Mouse (Mus musculus): Measurements from ENCODE around the gene Gm39653. TPM values are rescaled to one million over a fixed set of nuclear protein-coding genes. Genes with fewer than 3 reads are reported as not detected.
A peak's percentile ranks its signal among the peaks of the same experiment; 100 is the strongest.

Gm39653 gene
- not detected in 2 replicates for polyA plus RNA-seq (2016; fragmentation: Nextera tagmentation; extraction: Ambion mirVana)

DNA sequence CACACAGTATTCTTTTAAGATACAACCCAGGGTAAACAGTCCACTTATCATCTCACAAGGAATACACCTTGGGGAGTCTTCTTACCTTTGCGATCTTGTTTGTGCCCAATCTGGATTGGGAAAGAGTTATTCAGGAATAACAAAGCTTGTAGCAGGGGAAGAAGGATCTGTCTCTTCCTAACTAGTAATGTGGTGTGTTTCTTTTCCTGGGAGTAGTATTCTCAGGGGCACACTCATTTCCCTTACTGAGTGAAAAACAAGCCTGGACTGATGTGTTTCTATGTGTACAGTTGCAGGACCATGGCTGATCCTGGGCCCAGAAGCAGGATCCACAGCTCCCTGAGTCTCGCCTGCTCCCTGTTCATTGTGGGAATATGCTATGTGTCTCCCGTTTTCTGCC, at the start of gene Gm39653:
Gene Gm39653, plus strand, starts transcription at position 301 of the 400 bp plus-strand sequence.
- ATAC-seq (ENCODE audit: low FRiP score, low read depth), result no peak
- no peak within 1 kb of the TSS for H3K27ac ChIP-seq (replicated peaks)

DNA sequence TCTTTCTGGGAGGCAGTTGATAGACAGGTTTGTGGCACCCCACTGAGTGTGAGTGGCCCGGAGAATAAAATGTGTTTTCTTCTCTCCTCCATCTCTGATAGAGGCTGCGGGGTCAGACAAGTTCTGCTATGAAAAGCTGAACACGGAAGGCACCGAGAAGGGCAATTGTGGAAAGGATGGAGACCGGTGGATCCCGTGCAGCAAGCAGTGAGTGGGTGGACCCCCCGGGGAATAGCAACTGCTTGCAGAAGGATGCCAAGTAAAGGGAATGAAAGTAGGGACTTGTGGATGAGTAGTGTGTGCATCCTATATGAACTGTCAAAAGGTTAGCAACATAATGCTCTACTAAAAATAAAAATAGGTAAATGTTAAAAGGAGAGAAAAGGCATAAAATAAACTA, 49.3 kb upstream of the Gm39653 start:
- ATAC-seq (ENCODE audit: low FRiP score, low read depth), result no peak
- Histone ChIP-seq H3K4me3 (no peak overlapping the region), H3K4me1 (peaks cover 9% of the 10 kb centered on the region; the same call in 1 of the 2 replicates), H3K9ac (replicated peaks) (no peak overlapping the region), H3K36me3 (no peaks in the 10 kb centered on the region), H3K27me3 (peaks cover 29% of the 10 kb centered on the region), H3K27ac (replicated peaks) (no peak overlapping the region), H3K9me3 (no peaks in the 10 kb centered on the region), H3K4me2 (replicated peaks) (no peak overlapping the region)
- 28% methylated on average over 7 of the region's 7 CpGs for WGBS

More for the DNA sequence above, at the start of gene Gm39653:
- no peak within 1 kb of the TSS for H3K4me3 ChIP-seq
- H3K9me3 ChIP-seq, result no peaks in the 10 kb centered on the region
- H3K4me1 ChIP-seq, result peaks cover 6% of the 10 kb centered on the region
- H3K4me2 ChIP-seq (replicated peaks), result no peak within 1 kb of the TSS
- 85% methylated on average over 3 of the region's 3 CpGs for WGBS
- H3K9ac ChIP-seq (replicated peaks), result no peak within 1 kb of the TSS
- H3K27me3 ChIP-seq, result peaks cover 11% of the 10 kb centered on the region; the same call in 1 of the 2 replicates
- no peaks in the 10 kb centered on the region for H3K36me3 ChIP-seq

DNA sequence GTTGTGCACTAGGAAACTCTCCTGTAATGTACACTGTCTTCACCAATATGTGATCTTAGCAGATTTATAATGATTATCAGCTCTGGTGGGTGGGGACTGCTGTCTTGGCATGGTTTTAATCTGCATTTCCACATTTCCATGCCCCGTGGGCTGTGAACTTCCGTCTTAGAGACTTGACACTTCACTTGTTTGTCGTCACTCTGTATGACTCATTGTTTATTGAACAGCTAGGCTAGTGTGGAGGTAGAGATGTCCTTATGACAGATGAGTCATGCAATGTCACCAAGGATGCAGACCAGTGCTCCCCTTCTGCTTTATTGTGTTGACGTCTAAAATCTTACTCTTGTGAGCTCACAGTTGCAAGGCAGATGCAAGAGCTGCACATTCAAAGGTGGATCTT, 48.7 kb upstream of the Gm39653 start:
- Histone ChIP-seq H3K27me3 (peaks cover 23% of the 10 kb centered on the region), H3K4me3 (no peak overlapping the region), H3K9ac (replicated peaks) (no peak overlapping the region), H3K4me1 (peaks cover 9% of the 10 kb centered on the region; the same call in 1 of the 2 replicates), H3K9me3 (no peaks in the 10 kb centered on the region), H3K4me2 (replicated peaks) (no peak overlapping the region), H3K27ac (replicated peaks) (no peak overlapping the region), H3K36me3 (no peaks in the 10 kb centered on the region)
- ATAC-seq (ENCODE audit: low FRiP score, low read depth), result no peak
- WGBS, result 83% methylated on average over 4 of the region's 4 CpGs

DNA sequence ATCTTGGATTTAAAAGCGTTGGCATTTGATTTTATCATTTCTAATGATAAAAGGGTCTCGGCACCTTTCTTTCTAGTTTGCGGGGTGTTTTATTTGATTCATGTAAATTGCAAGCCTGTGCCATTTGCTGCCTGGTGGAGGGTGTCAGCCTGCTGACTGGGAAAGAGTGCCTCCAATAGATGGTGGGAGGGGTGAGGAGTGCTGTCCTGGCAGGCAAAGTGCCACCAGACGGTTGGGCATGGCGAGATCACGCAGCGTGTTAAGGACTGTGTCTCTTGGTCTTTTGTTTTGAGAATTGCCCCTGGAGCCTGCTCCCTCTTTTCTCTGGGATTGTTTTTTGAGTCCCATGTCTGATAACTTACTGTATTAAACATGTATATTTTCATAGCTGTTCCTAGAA, 43.5 kb upstream of the Gm39653 start:
- no peak overlapping the region for H3K4me3 ChIP-seq
- H3K4me1 ChIP-seq, result peaks cover 29% of the 10 kb centered on the region
- H3K27ac ChIP-seq (replicated peaks), result no peak overlapping the region
- H3K27me3 ChIP-seq, result peaks cover 5% of the 10 kb centered on the region
- H3K9me3 ChIP-seq, result no peaks in the 10 kb centered on the region
- H3K36me3 ChIP-seq, result no peaks in the 10 kb centered on the region
- 60% methylated on average over 7 of the region's 7 CpGs for WGBS
- H3K9ac ChIP-seq (replicated peaks), result no peak overlapping the region
- no peak for ATAC-seq (ENCODE audit: low FRiP score, low read depth)
- no peak overlapping the region for H3K4me2 ChIP-seq (replicated peaks)

DNA sequence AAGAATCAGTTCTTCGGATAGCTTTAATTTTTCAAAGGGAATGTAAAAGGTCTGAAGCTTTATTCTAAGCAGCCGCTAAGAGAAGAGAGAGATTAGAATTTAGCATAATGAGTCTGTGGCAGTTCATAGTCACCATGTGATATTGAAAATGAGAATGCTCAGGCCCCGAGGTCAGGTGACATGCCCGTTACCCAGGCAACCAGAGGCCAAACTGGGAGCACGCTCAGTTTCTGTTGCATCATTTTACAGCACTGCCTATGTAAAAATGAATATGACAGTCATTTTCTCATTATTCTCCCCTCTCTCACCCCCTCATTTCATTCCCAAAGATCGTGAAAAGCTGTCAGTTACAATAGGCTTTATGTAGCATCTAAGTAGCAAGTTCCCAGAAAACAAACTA, 42.3 kb upstream of the Gm39653 start:
- no peaks in the 10 kb centered on the region for H3K27me3 ChIP-seq
- H3K4me3 ChIP-seq, result no peak overlapping the region
- H3K4me2 ChIP-seq (replicated peaks), result peak overlapping the region; percentile 15
- H3K9ac ChIP-seq (replicated peaks), result no peak overlapping the region
- peak; percentile 86 for ATAC-seq (ENCODE audit: low FRiP score, low read depth)
- H3K27ac ChIP-seq (replicated peaks), result peak overlapping the region; percentile 84
- H3K4me1 ChIP-seq, result peaks cover 29% of the 10 kb centered on the region
- no peaks in the 10 kb centered on the region for H3K36me3 ChIP-seq
- no peaks in the 10 kb centered on the region for H3K9me3 ChIP-seq
- 17% methylated on average over 6 of the region's 6 CpGs for WGBS

DNA sequence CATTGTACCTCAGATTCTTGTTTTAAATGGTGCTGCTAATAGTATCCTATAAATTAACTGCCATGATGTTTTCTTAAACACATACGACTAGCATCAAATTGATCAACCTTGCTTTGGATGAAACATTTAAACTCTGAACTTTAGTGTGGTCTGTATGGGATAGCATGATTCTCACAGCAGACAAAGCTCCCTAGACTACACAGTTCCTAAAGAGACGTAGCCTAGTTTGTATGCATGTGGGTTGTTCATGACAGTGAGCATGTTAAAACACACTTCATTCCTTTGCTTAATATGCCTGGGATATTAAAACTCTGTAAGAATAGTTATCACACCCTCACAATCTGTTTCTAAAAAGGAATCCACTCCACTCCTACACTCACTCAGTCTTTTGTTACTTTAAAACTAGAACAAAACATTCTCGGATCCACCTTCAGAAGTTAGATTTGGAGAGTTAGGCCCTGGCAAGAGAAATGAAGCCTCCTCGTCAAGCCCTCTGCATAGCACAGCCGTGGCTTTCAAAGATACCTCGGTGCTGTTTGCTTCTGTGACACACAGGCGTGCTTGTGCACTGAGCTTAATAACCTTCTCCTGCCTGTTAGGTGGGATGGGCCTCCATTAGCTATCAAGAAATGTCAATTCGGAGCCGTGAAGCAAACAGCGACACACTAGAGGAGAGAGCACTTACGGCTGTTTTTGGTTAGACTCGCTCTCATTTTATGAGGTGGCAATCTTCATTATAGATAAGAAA, 41.7 kb upstream of the Gm39653 start:
- WGBS, result 47% methylated on average over 12 of the region's 12 CpGs
- Histone ChIP-seq H3K36me3 (no peaks in the 10 kb centered on the region), H3K4me2 (replicated peaks) (peak overlapping the region; percentile 15; the same call in 1 of the 2 replicates), H3K4me1 (peaks cover 29% of the 10 kb centered on the region), H3K9ac (replicated peaks) (no peak overlapping the region), H3K27ac (replicated peaks) (peak overlapping the region; percentile 84), H3K4me3 (no peak overlapping the region), H3K9me3 (no peaks in the 10 kb centered on the region), H3K27me3 (no peaks in the 10 kb centered on the region)
- ATAC-seq (ENCODE audit: low FRiP score, low read depth), result peak; percentile 58; the same call in 1 of the 2 replicates

DNA sequence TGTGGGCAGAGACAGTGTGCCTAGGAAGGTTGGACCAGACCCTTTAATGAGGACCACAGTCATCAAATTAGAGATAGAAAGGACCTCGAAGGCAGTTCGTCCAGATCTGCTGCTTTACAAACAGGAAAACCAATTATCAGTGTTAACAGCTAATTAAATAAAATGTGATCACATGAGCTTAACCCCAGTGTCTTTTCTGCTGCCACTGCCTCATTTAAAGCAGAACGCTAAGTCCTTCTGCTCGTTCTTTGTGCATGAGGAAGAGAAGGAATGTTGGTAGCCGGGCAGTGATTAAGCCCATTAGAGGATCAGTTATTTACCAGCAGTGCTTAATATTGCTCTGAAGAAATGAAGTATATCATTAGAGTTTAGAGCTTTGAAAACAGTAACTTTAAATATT, 39.0 kb upstream of the Gm39653 start:
- peaks cover 29% of the 10 kb centered on the region for H3K4me1 ChIP-seq
- H3K9me3 ChIP-seq, result no peaks in the 10 kb centered on the region
- H3K4me3 ChIP-seq, result no peak overlapping the region
- ATAC-seq (ENCODE audit: low FRiP score, low read depth), result no peak
- no peaks in the 10 kb centered on the region for H3K27me3 ChIP-seq
- 27% methylated on average over 5 of the region's 5 CpGs for WGBS
- H3K36me3 ChIP-seq, result no peaks in the 10 kb centered on the region
- H3K9ac ChIP-seq (replicated peaks), result no peak overlapping the region
- no peak overlapping the region for H3K27ac ChIP-seq (replicated peaks)
- H3K4me2 ChIP-seq (replicated peaks), result no peak overlapping the region

DNA sequence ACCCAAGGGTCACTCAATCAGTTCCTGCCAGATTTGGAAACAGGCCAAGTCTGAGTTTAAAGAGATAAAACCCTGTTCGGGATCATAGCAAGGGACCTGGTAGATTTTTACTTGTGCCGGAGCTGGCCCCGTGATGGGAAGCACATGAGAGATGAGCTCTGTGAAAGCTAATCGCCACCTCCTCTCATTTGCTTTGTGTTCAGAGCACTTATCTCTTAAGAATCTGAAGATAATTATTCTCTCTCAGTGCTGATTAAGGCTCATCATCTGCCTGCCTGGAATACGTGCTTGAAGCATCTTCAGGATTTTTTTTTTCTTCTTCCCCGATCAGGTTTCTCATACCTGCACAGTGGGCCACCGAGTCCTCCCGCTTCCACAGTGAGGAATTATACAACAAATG, 36.6 kb upstream of the Gm39653 start:
- no peaks in the 10 kb centered on the region for H3K27me3 ChIP-seq
- no peak overlapping the region for H3K27ac ChIP-seq (replicated peaks)
- H3K9ac ChIP-seq (replicated peaks), result no peak overlapping the region
- no peaks in the 10 kb centered on the region for H3K36me3 ChIP-seq
- H3K9me3 ChIP-seq, result no peaks in the 10 kb centered on the region
- H3K4me3 ChIP-seq, result no peak overlapping the region
- ATAC-seq (ENCODE audit: low FRiP score, low read depth), result no peak
- peaks cover 9% of the 10 kb centered on the region for H3K4me1 ChIP-seq
- WGBS, result 81% methylated on average over 8 of the region's 8 CpGs
- no peak overlapping the region for H3K4me2 ChIP-seq (replicated peaks)

DNA sequence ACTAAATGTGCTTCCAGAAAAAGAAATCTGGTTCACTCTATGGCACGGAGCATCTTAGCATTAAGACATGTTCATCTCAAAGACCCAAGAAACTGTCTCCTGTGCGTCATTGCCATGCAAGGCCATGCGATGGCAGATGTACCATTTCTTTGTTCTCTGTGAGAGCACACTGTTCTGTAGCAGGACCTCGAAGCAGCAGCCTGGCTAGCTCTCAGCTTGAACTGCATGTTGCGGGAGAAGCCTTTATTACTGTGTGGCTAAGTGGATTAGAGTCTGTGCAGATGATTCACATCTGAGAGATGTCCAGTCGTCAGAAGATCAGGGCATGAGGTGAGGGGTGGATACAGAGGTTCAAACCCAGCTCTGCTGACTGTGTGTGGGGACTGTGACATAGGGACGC, 28.9 kb upstream of the Gm39653 start:
- peak; percentile 47; the same call in 1 of the 2 replicates for ATAC-seq (ENCODE audit: low FRiP score, low read depth)
- no peaks in the 10 kb centered on the region for H3K36me3 ChIP-seq
- no peaks in the 10 kb centered on the region for H3K4me1 ChIP-seq
- no peak overlapping the region for H3K4me3 ChIP-seq
- H3K27me3 ChIP-seq, result no peaks in the 10 kb centered on the region
- peak overlapping the region; percentile 15 for H3K27ac ChIP-seq (replicated peaks)
- 53% methylated on average over 7 of the region's 7 CpGs for WGBS
- no peak overlapping the region for H3K4me2 ChIP-seq (replicated peaks)
- H3K9ac ChIP-seq (replicated peaks), result no peak overlapping the region
- H3K9me3 ChIP-seq, result no peaks in the 10 kb centered on the region

DNA sequence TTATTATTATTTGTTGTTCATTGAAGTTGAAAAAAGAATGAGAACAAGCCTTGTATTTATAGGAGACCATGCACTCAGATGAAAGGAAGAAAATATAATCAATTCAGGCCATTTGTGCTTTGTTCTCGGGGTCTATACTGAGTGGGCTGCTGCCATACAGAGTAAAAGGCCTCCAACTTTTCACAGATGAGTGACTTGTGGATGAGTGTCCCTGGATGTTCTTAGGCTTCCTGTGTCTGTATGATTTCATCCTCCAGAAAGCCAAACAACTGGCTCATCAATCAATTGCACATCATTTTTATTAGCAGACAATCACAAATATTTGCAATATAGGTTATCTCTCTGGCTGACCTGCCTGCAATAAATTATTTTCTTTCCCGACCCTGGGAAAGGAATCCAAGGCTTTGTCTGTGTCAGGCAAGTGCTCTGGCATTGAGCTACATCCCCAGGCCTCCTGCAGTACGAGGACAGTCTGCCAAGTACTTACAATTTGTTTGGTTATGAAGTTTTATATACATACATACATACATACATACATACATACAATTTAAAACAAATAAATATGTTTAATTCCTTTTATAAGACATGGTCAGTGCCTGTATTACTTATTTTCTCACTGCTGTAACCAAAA, 11.8 kb upstream of the Gm39653 start:
- Histone ChIP-seq H3K36me3 (no peaks in the 10 kb centered on the region), H3K4me3 (no peak overlapping the region), H3K4me1 (no peaks in the 10 kb centered on the region), H3K4me2 (replicated peaks) (no peak overlapping the region), H3K27me3 (no peaks in the 10 kb centered on the region), H3K9me3 (no peaks in the 10 kb centered on the region), H3K9ac (replicated peaks) (no peak overlapping the region), H3K27ac (replicated peaks) (no peak overlapping the region)
- no peak for ATAC-seq (ENCODE audit: low FRiP score, low read depth)
- WGBS, result 68% methylated on average over 3 of the region's 3 CpGs

DNA sequence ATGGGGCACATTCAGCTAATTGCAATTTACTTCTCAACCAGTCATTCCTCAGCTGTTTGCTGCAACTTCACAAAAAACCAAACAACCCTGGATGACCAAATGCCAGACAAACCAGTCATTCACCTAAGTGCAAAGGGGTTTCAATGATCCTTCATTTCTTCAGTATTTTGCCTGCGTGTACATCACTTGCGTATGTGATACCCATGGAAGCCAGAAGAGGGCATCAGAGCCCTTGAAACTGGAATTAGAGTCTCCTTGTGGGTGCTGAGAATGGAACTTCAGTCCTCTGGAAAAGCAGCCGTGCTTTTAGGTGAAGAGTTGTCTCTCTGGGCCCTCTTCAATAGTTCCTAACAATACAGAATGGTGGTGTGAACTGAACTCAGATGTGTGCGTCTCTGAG, 6.2 kb upstream of the Gm39653 start:
- no peak for ATAC-seq (ENCODE audit: low FRiP score, low read depth)
- Histone ChIP-seq H3K27me3 (peaks cover 11% of the 10 kb centered on the region; the same call in 1 of the 2 replicates), H3K4me1 (peaks cover 6% of the 10 kb centered on the region), H3K27ac (replicated peaks) (no peak overlapping the region), H3K9me3 (no peaks in the 10 kb centered on the region), H3K4me2 (replicated peaks) (no peak overlapping the region), H3K36me3 (no peaks in the 10 kb centered on the region), H3K9ac (replicated peaks) (no peak overlapping the region), H3K4me3 (no peak overlapping the region)
- WGBS, result 91% methylated on average over 4 of the region's 4 CpGs

DNA sequence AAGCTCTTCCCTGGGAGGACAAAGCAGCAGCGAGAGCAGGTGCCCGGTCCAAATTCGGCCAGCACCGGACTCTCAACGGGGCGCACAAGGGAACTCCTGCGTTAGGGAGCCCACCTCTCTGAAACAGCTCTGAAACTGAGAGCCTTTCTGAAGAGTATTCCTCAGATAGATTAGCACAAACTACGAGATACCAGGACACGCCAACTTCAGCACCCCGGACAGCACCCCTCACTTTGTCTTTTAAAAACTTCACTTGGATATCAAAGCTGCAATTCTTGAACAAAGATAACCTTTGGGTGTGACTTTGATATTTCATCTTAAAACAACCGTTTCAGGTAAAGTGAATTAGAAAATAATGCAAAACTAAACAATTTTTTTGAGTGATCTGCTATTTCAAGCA, 1.2 kb upstream of the Gm39653 start:
- no peak overlapping the region for H3K27ac ChIP-seq (replicated peaks)
- H3K36me3 ChIP-seq, result no peaks in the 10 kb centered on the region
- no peaks in the 10 kb centered on the region for H3K9me3 ChIP-seq
- WGBS, result 2% methylated on average over 11 of the region's 11 CpGs
- peaks cover 11% of the 10 kb centered on the region; the same call in 1 of the 2 replicates for H3K27me3 ChIP-seq
- H3K4me1 ChIP-seq, result peaks cover 6% of the 10 kb centered on the region
- H3K4me2 ChIP-seq (replicated peaks), result peak overlapping the region; percentile 45
- H3K4me3 ChIP-seq, result peak overlapping the region; percentile 17; the same call in 1 of the 2 replicates
- ATAC-seq (ENCODE audit: low FRiP score, low read depth), result no peak
- 0 out of 2 replicates have a peak overlapping the region, but pooled peaks have one; percentile 3 for H3K9ac ChIP-seq (replicated peaks)
